Mouse (Mus musculus) heart, embryonic 15.5 days (tissue): ENCODE measurements around the gene Syt12. TPM values are rescaled to one million over a fixed set of nuclear protein-coding genes. Genes with fewer than 3 reads are reported as not detected.
A peak's percentile ranks its signal among the peaks of the same experiment; 100 is the strongest.

ENCODE experiments used
- ATAC-seq: fragments of 200-750 bp; cut with Nextera tagmentation; replicated peaks from 2 replicates; pipeline ENCODE4 v1.8.0; 2017; ENCODE audit warnings: low read depth, moderate TSS enrichment; ENCODE audit not compliant: insufficient number of reproducible peaks, insufficient read depth, low FRiP score
- H3K27ac ChIP-seq: fragments of 300-500 bp; sonication (generic); 2 replicates; pipeline ENCODE4 v1.5.1; 2015; ENCODE audit warnings: mild to moderate bottlenecking, inconsistent platforms
- H3K27me3 ChIP-seq: fragments of 300-500 bp; sonication (generic); 2 replicates; pipeline ENCODE4 v1.6.1; 2015; ENCODE audit warnings: inconsistent platforms
- H3K36me3 ChIP-seq: fragments of 300-500 bp; sonication (generic); 2 replicates; pipeline ENCODE4 v1.6.1; 2015; ENCODE audit warnings: mild to moderate bottlenecking, inconsistent platforms
- H3K4me1 ChIP-seq: fragments of 300-500 bp; sonication (generic); replicated peaks from 2 replicates; pipeline ENCODE4 v1.6.1; 2015; ENCODE audit warnings: inconsistent platforms
- H3K4me2 ChIP-seq: fragments of 300-500 bp; sonication (generic); 2 replicates; pipeline ENCODE4 v1.6.1; 2015; ENCODE audit warnings: inconsistent platforms, mild to moderate bottlenecking, moderate library complexity
- H3K4me3 ChIP-seq: fragments of 300-500 bp; sonication (generic); 2 replicates; pipeline ENCODE4 v1.5.1; 2015; ENCODE audit warnings: mild to moderate bottlenecking, inconsistent platforms
- H3K9ac ChIP-seq: fragments of 300-500 bp; sonication (generic); 2 replicates; pipeline ENCODE4 v1.6.1; 2015; ENCODE audit warnings: mild to moderate bottlenecking, inconsistent platforms
- H3K9me3 ChIP-seq: fragments of 300-500 bp; sonication (generic); replicated peaks from 2 replicates; pipeline ENCODE4 v1.6.1; 2016; ENCODE audit warnings: inconsistent platforms
- WGBS: fragments of 180-500 bp; shearing (Covaris S2); methylation state at CpG from one replicate; pipeline ENCODE4 v1.1.7; 2015; ENCODE audit warnings: mixed read lengths; 5-methylcytosine and 5-hydroxymethylcytosine counted together
- polyA plus RNA-seq: library from polyadenylated mRNA; unstranded; fragments of >200 nt; fragmentation: Nextera tagmentation; extraction: Ambion mirVana; gene quantifications from 2 replicates; pipeline ENCODE4 v1.2.1, GENCODE M21; 2015

The Syt12 gene
- polyA plus RNA-seq, result 0.68 and 0.98 TPM in 2 replicates

GRCm38 (mm10) chr19:4477345-4478189 is at the start of gene Syt12:
Gene Syt12 (minus strand): TSS chr19:4477447.
- Histone ChIP-seq H3K27me3 (peaks cover 31% of the 10 kb centered on the region), H3K27ac (no peak within 1 kb of the TSS), H3K4me1 (peaks cover 17% of the 10 kb centered on the region), H3K9ac (peak within 1 kb of the TSS; percentile 42), H3K4me3 (peak within 1 kb of the TSS; percentile 54), H3K9me3 (no peaks in the 10 kb centered on the region), H3K4me2 (peak within 1 kb of the TSS; percentile 94), H3K36me3 (no peaks in the 10 kb centered on the region)
- WGBS, result 9% methylated on average over 21 of the region's 21 CpGs
- ATAC-seq, result 0 out of 2 replicates have a peak, but pooled peaks have one; percentile 23

- Histone ChIP-seq H3K4me2 (no peak overlapping the region), H3K36me3 (no peaks in the 10 kb centered on the region), H3K9ac (no peak overlapping the region), H3K4me3 (no peak overlapping the region), H3K9me3 (no peaks in the 10 kb centered on the region), H3K27me3 (no peaks in the 10 kb centered on the region), H3K4me1 (no peaks in the 10 kb centered on the region), H3K27ac (no peak overlapping the region)
- WGBS, result 78% methylated on average over 3 of the region's 3 CpGs
- ATAC-seq, result no peak
Measured at GRCm38 (mm10) chr19:4521426-4522050, 44.3 kb upstream of the Syt12 start.

GRCm38 (mm10) chr19:4517483-4517882 is 40.2 kb upstream of the Syt12 start:
- no peaks in the 10 kb centered on the region for H3K9me3 ChIP-seq
- no peaks in the 10 kb centered on the region for H3K36me3 ChIP-seq
- H3K4me3 ChIP-seq, result no peak overlapping the region
- no peak overlapping the region for H3K9ac ChIP-seq
- WGBS, result 58% methylated on average over 1 of the region's 1 CpGs
- no peak for ATAC-seq
- H3K4me1 ChIP-seq, result peaks cover 5% of the 10 kb centered on the region
- H3K27me3 ChIP-seq, result no peaks in the 10 kb centered on the region
- no peak overlapping the region for H3K4me2 ChIP-seq
- no peak overlapping the region for H3K27ac ChIP-seq

GRCm38 (mm10) chr19:4516288-4516687 is 39.0 kb upstream of the Syt12 start:
- ATAC-seq, result no peak
- no peak overlapping the region for H3K9ac ChIP-seq
- 0 out of 2 replicates have a peak, but pooled peaks cover 5% of the 10 kb centered on the region for H3K27me3 ChIP-seq
- no peaks in the 10 kb centered on the region for H3K36me3 ChIP-seq
- no peak overlapping the region for H3K4me2 ChIP-seq
- H3K9me3 ChIP-seq, result no peaks in the 10 kb centered on the region
- peaks cover 5% of the 10 kb centered on the region for H3K4me1 ChIP-seq
- H3K4me3 ChIP-seq, result no peak overlapping the region
- no peak overlapping the region for H3K27ac ChIP-seq
- WGBS, result 65% methylated on average over 2 of the region's 2 CpGs

GRCm38 (mm10) chr19:4515746-4516145 is 38.5 kb upstream of the Syt12 start:
- Histone ChIP-seq H3K4me2 (no peak overlapping the region), H3K36me3 (no peaks in the 10 kb centered on the region), H3K4me1 (peaks cover 9% of the 10 kb centered on the region), H3K9ac (no peak overlapping the region), H3K9me3 (no peaks in the 10 kb centered on the region), H3K27me3 (0 out of 2 replicates have a peak, but pooled peaks cover 5% of the 10 kb centered on the region), H3K27ac (no peak overlapping the region), H3K4me3 (no peak overlapping the region)
- no peak for ATAC-seq
- WGBS, result 41% methylated on average over 2 of the region's 2 CpGs

GRCm38 (mm10) chr19:4513236-4513858 is 36.1 kb upstream of the Syt12 start:
- Histone ChIP-seq H3K4me3 (no peak overlapping the region), H3K9me3 (no peaks in the 10 kb centered on the region), H3K9ac (no peak overlapping the region), H3K4me1 (peaks cover 17% of the 10 kb centered on the region), H3K4me2 (no peak overlapping the region), H3K27me3 (0 out of 2 replicates have a peak, but pooled peaks cover 5% of the 10 kb centered on the region), H3K27ac (no peak overlapping the region), H3K36me3 (no peaks in the 10 kb centered on the region)
- 58% methylated on average over 4 of the region's 4 CpGs for WGBS
- ATAC-seq, result no peak

GRCm38 (mm10) chr19:4511116-4511841 is 34.0 kb upstream of the Syt12 start:
- Histone ChIP-seq H3K9ac (peak overlapping the region; percentile 60), H3K4me1 (peaks cover 17% of the 10 kb centered on the region)
- ATAC-seq, result no peak

GRCm38 (mm10) chr19:4509986-4510963 is 33.0 kb upstream of the Syt12 start, which contains the start of gene Pcx:
Gene Pcx (plus strand): TSS chr19:4510472.
- 0 out of 2 replicates have a peak, but pooled peaks cover 5% of the 10 kb centered on the region for H3K27me3 ChIP-seq
- under 1% methylated on average over 82 of the region's 82 CpGs for WGBS
- H3K4me2 ChIP-seq, result peak within 1 kb of the TSS; percentile 94
- H3K9me3 ChIP-seq, result no peaks in the 10 kb centered on the region
- H3K4me1 ChIP-seq, result peaks cover 12% of the 10 kb centered on the region
- peak; percentile 99 for ATAC-seq
- H3K36me3 ChIP-seq, result no peaks in the 10 kb centered on the region
- peak within 1 kb of the TSS; percentile 75 for H3K4me3 ChIP-seq
- H3K9ac ChIP-seq, result peak within 1 kb of the TSS; percentile 60
- H3K27ac ChIP-seq, result peak within 1 kb of the TSS; percentile 54

More at GRCm38 (mm10) chr19:4511116-4511841, 34.0 kb upstream of the Syt12 start:
- H3K27me3 ChIP-seq, result 0 out of 2 replicates have a peak, but pooled peaks cover 5% of the 10 kb centered on the region
- no peaks in the 10 kb centered on the region for H3K36me3 ChIP-seq
- peak overlapping the region; percentile 75 for H3K4me3 ChIP-seq
- no peaks in the 10 kb centered on the region for H3K9me3 ChIP-seq
- peak overlapping the region; percentile 94 for H3K4me2 ChIP-seq
- 8% methylated on average over 13 of the region's 13 CpGs for WGBS
- H3K27ac ChIP-seq, result no peak overlapping the region

- 0 out of 2 replicates have a peak, but pooled peaks cover 5% of the 10 kb centered on the region for H3K27me3 ChIP-seq
- no peak for ATAC-seq
- H3K36me3 ChIP-seq, result no peaks in the 10 kb centered on the region
- H3K4me1 ChIP-seq, result peaks cover 12% of the 10 kb centered on the region
- H3K9ac ChIP-seq, result no peak overlapping the region
- no peak overlapping the region for H3K4me3 ChIP-seq
- no peaks in the 10 kb centered on the region for H3K9me3 ChIP-seq
- H3K4me2 ChIP-seq, result no peak overlapping the region
- H3K27ac ChIP-seq, result no peak overlapping the region
- 53% methylated on average over 3 of the region's 3 CpGs for WGBS
Measured at GRCm38 (mm10) chr19:4507746-4508145, 30.5 kb upstream of the Syt12 start.

- Histone ChIP-seq H3K27me3 (no peaks in the 10 kb centered on the region), H3K9ac (no peak overlapping the region), H3K9me3 (no peaks in the 10 kb centered on the region), H3K4me1 (peaks cover 5% of the 10 kb centered on the region), H3K4me2 (no peak overlapping the region), H3K36me3 (no peaks in the 10 kb centered on the region), H3K4me3 (no peak overlapping the region), H3K27ac (no peak overlapping the region)
- no peak for ATAC-seq
- WGBS, result 86% methylated on average over 1 of the region's 1 CpGs
Measured at GRCm38 (mm10) chr19:4504830-4505229, 27.6 kb upstream of the Syt12 start.
